Mouse (Mus musculus) C2C12 (cell line): ENCODE data around the gene Spop. TPM values are rescaled to one million over a fixed set of nuclear protein-coding genes. Genes with fewer than 3 reads are reported as not detected.

Experiments
- H3K27me3 ChIP-seq: one replicate; pipeline ENCODE4 v1.6.1; 2011; ENCODE audit not compliant: control insufficient read depth, insufficient read depth, insufficient read length
- H3K36me3 ChIP-seq: one replicate; pipeline ENCODE4 v1.6.1; 2011; ENCODE audit not compliant: control insufficient read depth, insufficient read depth
- H3K4me3 ChIP-seq: one replicate; pipeline ENCODE4 v1.5.1; 2011; ENCODE audit warnings: mild to moderate bottlenecking, control low read depth; ENCODE audit not compliant: poor library complexity, insufficient read depth, severe bottlenecking
- H3K79me2 ChIP-seq: one replicate; pipeline ENCODE4 v1.6.1; 2011; ENCODE audit not compliant: control insufficient read depth, insufficient read depth
- H3K79me3 ChIP-seq: one replicate; pipeline ENCODE4 v1.6.1; 2011; ENCODE audit warnings: low read depth, control low read depth
- H3ac ChIP-seq: one replicate; pipeline ENCODE3; 2011; ENCODE audit warnings: low read depth; ENCODE audit not compliant: control insufficient read depth, insufficient read length
- CEBPB ChIP-seq: IDR thresholded peaks from one replicate; pipeline ENCODE4 v1.6.1; 2011; ENCODE audit warnings: low read depth, mild to moderate bottlenecking, control low read depth, moderate library complexity
- CTCF ChIP-seq: IDR thresholded peaks from one replicate; pipeline ENCODE4 v1.5.1; 2011; ENCODE audit not compliant: control insufficient read depth, insufficient read depth, insufficient read length
- FOSL1 ChIP-seq: IDR thresholded peaks from one replicate; pipeline ENCODE4 v1.8.0; 2011; ENCODE audit warnings: mild to moderate bottlenecking, low read length; ENCODE audit not compliant: poor library complexity, insufficient read depth, severe bottlenecking
- MAX ChIP-seq: IDR thresholded peaks from one replicate; pipeline ENCODE4 v1.6.1; 2011; ENCODE audit warnings: mild to moderate bottlenecking, control low read depth
- MYOD1 ChIP-seq: IDR thresholded peaks from one replicate; pipeline ENCODE4 v1.6.1; 2011; ENCODE audit warnings: low read depth; ENCODE audit not compliant: control insufficient read depth, insufficient read length
- MYOG ChIP-seq: IDR thresholded peaks from one replicate; pipeline ENCODE4 v1.6.1; 2011; ENCODE audit not compliant: control insufficient read depth, insufficient read length; ENCODE audit errors: extremely low read depth
- USF1 ChIP-seq: IDR thresholded peaks from one replicate; pipeline ENCODE4 v1.6.1; 2011; ENCODE audit warnings: low read depth, mild to moderate bottlenecking, control low read depth, moderate library complexity
- polyA plus RNA-seq: library from polyadenylated mRNA; unstranded; fragments of >200 nt; fragmentation: generic; extraction: Trizol; gene quantifications from one replicate; pipeline ENCODE4 v1.2.1, GENCODE M21; 2012; ENCODE audit warnings: missing spikeins

Gene Spop
- polyA plus RNA-seq, 1 experiment: 59.0 TPM

- no peaks in the 10 kb centered on the region for H3K36me3 ChIP-seq
- no peak overlapping the region for H3K4me3 ChIP-seq
- H3K79me3 ChIP-seq: no peaks in the 10 kb centered on the region
- H3K79me2 ChIP-seq: no peaks in the 10 kb centered on the region
- TF ChIP-seq CEBPB: no peak
- TF ChIP-seq MYOD1: no peak
- peak; percentile 82 for TF ChIP-seq CTCF
- H3K27me3 ChIP-seq: peaks cover 17% of the 10 kb centered on the region
- no peak overlapping the region for H3ac ChIP-seq
These were observed 107.7 kb downstream of the Spop start for GRCm38 (mm10) chr11:95521563-95521962.

GRCm38 (mm10) chr11:95527307-95527706 lies 113.4 kb downstream of the Spop start:
- no peak for TF ChIP-seq MYOG
- no peak for TF ChIP-seq MYOD1
- TF ChIP-seq CEBPB: no peak
- no peak for TF ChIP-seq USF1
- no peak for TF ChIP-seq MAX
- no peak for TF ChIP-seq FOSL1
- no peak for TF ChIP-seq CTCF
- Histone ChIP-seq H3K79me2 (no peaks in the 10 kb centered on the region), H3K79me3 (no peaks in the 10 kb centered on the region)

GRCm38 (mm10) chr11:95528231-95528630 lies 114.4 kb downstream of the Spop start:
- no peaks in the 10 kb centered on the region for H3K36me3 ChIP-seq
- no peaks in the 10 kb centered on the region for H3K79me2 ChIP-seq
- no peak overlapping the region for H3ac ChIP-seq
- no peak for TF ChIP-seq FOSL1
- no peak for TF ChIP-seq CTCF
- TF ChIP-seq CEBPB: no peak
- TF ChIP-seq USF1: no peak
- TF ChIP-seq MYOD1: no peak
- TF ChIP-seq MAX: no peak
- TF ChIP-seq MYOG: no peak
- no peak overlapping the region for H3K4me3 ChIP-seq
- no peaks in the 10 kb centered on the region for H3K79me3 ChIP-seq
- H3K27me3 ChIP-seq: peaks cover 25% of the 10 kb centered on the region

More at GRCm38 (mm10) chr11:95527307-95527706, 113.4 kb downstream of the Spop start:
- no peaks in the 10 kb centered on the region for H3K36me3 ChIP-seq
- no peak overlapping the region for H3K4me3 ChIP-seq
- H3ac ChIP-seq: no peak overlapping the region
- H3K27me3 ChIP-seq: peaks cover 25% of the 10 kb centered on the region

GRCm38 (mm10) chr11:95532353-95533072 lies 118.6 kb downstream of the Spop start:
- TF ChIP-seq MYOD1 (no peak), MYOG (no peak), CEBPB (no peak), FOSL1 (no peak), MAX (no peak), CTCF (no peak), USF1 (no peak)
- Histone ChIP-seq H3K79me2 (no peaks in the 10 kb centered on the region), H3ac (no peak overlapping the region), H3K36me3 (no peaks in the 10 kb centered on the region), H3K4me3 (no peak overlapping the region), H3K79me3 (no peaks in the 10 kb centered on the region), H3K27me3 (peaks cover 8% of the 10 kb centered on the region)

GRCm38 (mm10) chr11:95533484-95534160 lies 119.7 kb downstream of the Spop start:
- Histone ChIP-seq H3K36me3 (no peaks in the 10 kb centered on the region), H3K79me3 (no peaks in the 10 kb centered on the region), H3K27me3 (peaks cover 8% of the 10 kb centered on the region), H3K79me2 (no peaks in the 10 kb centered on the region), H3K4me3 (no peak overlapping the region), H3ac (no peak overlapping the region)
- TF ChIP-seq MYOD1 (no peak), FOSL1 (no peak), MYOG (no peak), CTCF (peak; percentile 91), USF1 (no peak), MAX (no peak), CEBPB (no peak)
